Mouse (Mus musculus) induced T-regulatory cell, adult 2 months (primary cell): Measurements from ENCODE around the gene Rbmx.
A peak's percentile ranks its signal among the peaks of the same experiment; 100 is the strongest.

Source experiments
- DNase-seq: peaks from one replicate; pipeline ENCODE4 v3.0.0-alpha.2; 2012; ENCODE audit warnings: low read depth

Rbmx gene

GRCm38 (mm10) chrX:57392367-57393246, at the start of gene Rbmx:
TSS of gene Rbmx (minus strand) at chrX:57393036.
- peak; percentile 94 for DNase-seq

GRCm38 (mm10) chrX:57433897-57434296, 41.1 kb upstream of the Rbmx start:
- no peak for DNase-seq

- DNase-seq = peak; percentile 33
Measured at GRCm38 (mm10) chrX:57431610-57432009, 38.8 kb upstream of the Rbmx start.

- DNase-seq = no peak
Measured at GRCm38 (mm10) chrX:57408769-57409168, 15.9 kb upstream of the Rbmx start, which contains the start of gene Gm364. TSS of gene Gm364 (plus strand) at chrX:57409154.

- peak; percentile 38 for DNase-seq
Measured at GRCm38 (mm10) chrX:57403651-57404050, 10.8 kb upstream of the Rbmx start.

- no peak for DNase-seq
Measured at GRCm38 (mm10) chrX:57401388-57401787, 8.6 kb upstream of the Rbmx start.

GRCm38 (mm10) chrX:57393412-57393811, 576 bp upstream of the Rbmx start:
- no peak for DNase-seq

- DNase-seq = no peak
Measured at GRCm38 (mm10) chrX:57380915-57381314, 11.9 kb downstream of the Rbmx start.

GRCm38 (mm10) chrX:57378579-57378978, 14.3 kb downstream of the Rbmx start:
- DNase-seq = no peak

- no peak for DNase-seq
Measured at GRCm38 (mm10) chrX:57377096-57377495, 15.7 kb downstream of the Rbmx start.

GRCm38 (mm10) chrX:57374029-57374428, 18.8 kb downstream of the Rbmx start:
- no peak for DNase-seq

GRCm38 (mm10) chrX:57373543-57373942, 19.3 kb downstream of the Rbmx start:
- DNase-seq = no peak

GRCm38 (mm10) chrX:57372965-57373364, 19.9 kb downstream of the Rbmx start:
- DNase-seq = no peak

GRCm38 (mm10) chrX:57364891-57365569, 27.8 kb downstream of the Rbmx start:
- no peak for DNase-seq

GRCm38 (mm10) chrX:57359316-57359715, 33.5 kb downstream of the Rbmx start:
- DNase-seq = no peak

GRCm38 (mm10) chrX:57339220-57339619, 53.6 kb downstream of the Rbmx start:
- no peak for DNase-seq

- DNase-seq = peak; percentile 75
Measured at GRCm38 (mm10) chrX:57338371-57339211, 54.2 kb downstream of the Rbmx start, which contains the start of gene Arhgef6. TSS of gene Arhgef6 (minus strand) at chrX:57338729.

GRCm38 (mm10) chrX:57337582-57337981, 55.3 kb downstream of the Rbmx start:
- peak; percentile 72 for DNase-seq

GRCm38 (mm10) chrX:57336958-57337357, 55.9 kb downstream of the Rbmx start:
- DNase-seq = peak; percentile 66

- DNase-seq = no peak
Measured at GRCm38 (mm10) chrX:57335313-57335712, 57.5 kb downstream of the Rbmx start.
